Mouse (Mus musculus) midbrain, embryonic 16.5 days (tissue): ENCODE measurements around the gene Eif4g3. TPM values are rescaled to one million over a fixed set of nuclear protein-coding genes. Genes with fewer than 3 reads are reported as not detected.

Experiments
- ATAC-seq: fragments of 200-750 bp; cut with Nextera tagmentation; 2 replicates; pipeline ENCODE4 v1.8.0; 2017; ENCODE audit warnings: moderate TSS enrichment
- H3K27ac ChIP-seq: fragments of 300-500 bp; sonication (generic); 2 replicates; pipeline ENCODE4 v1.5.1; 2014; ENCODE audit warnings: mild to moderate bottlenecking, low read length, mixed read lengths
- H3K27me3 ChIP-seq: fragments of 300-500 bp; sonication (generic); 2 replicates; pipeline ENCODE4 v1.6.1; 2014; ENCODE audit warnings: low read depth, low read length, mixed read lengths; ENCODE audit not compliant: control insufficient read depth, insufficient read depth
- H3K36me3 ChIP-seq: fragments of 300-500 bp; sonication (generic); 2 replicates; pipeline ENCODE4 v1.6.1; 2014; ENCODE audit warnings: mild to moderate bottlenecking, low read length, moderate library complexity, mixed read lengths; ENCODE audit not compliant: control insufficient read depth, insufficient read depth
- H3K4me1 ChIP-seq: fragments of 300-500 bp; sonication (generic); 2 replicates; pipeline ENCODE4 v1.6.1; 2014; ENCODE audit warnings: mild to moderate bottlenecking, low read length, mixed read lengths; ENCODE audit not compliant: control insufficient read depth, insufficient read depth
- H3K4me2 ChIP-seq: fragments of 300-500 bp; sonication (generic); 2 replicates; pipeline ENCODE4 v1.6.1; 2014; ENCODE audit warnings: mild to moderate bottlenecking, low read length, mixed read lengths
- H3K4me3 ChIP-seq: fragments of 300-500 bp; sonication (generic); 2 replicates; pipeline ENCODE4 v1.5.1; 2014; ENCODE audit warnings: low read depth, mild to moderate bottlenecking, low read length, moderate library complexity, mixed read lengths
- H3K9ac ChIP-seq: fragments of 300-500 bp; sonication (generic); 2 replicates; pipeline ENCODE4 v1.6.1; 2014; ENCODE audit warnings: low read depth, low read length, mixed read lengths
- H3K9me3 ChIP-seq: fragments of 300-500 bp; sonication (generic); replicated peaks from 2 replicates; pipeline ENCODE4 v1.6.1; 2014; ENCODE audit warnings: mild to moderate bottlenecking, low read length, mixed read lengths; ENCODE audit not compliant: control insufficient read depth, poor library complexity, severe bottlenecking
- WGBS: fragments of 180-500 bp; shearing (Covaris S2); extraction: QIAGEN DNeasy Blood & Tissue Kit; methylation state at CpG from one replicate; pipeline ENCODE4 v1.1.7; 2014; 5-methylcytosine and 5-hydroxymethylcytosine counted together
- polyA plus RNA-seq: library from polyadenylated mRNA; unstranded; fragments of >200 nt; fragmentation: Nextera tagmentation; extraction: Ambion mirVana; gene quantifications from 2 replicates; pipeline ENCODE4 v1.2.1, GENCODE M21; 2015

The Eif4g3 gene
- polyA plus RNA-seq, 1 experiment from 2014 or later = 48.7 TPM

DNA sequence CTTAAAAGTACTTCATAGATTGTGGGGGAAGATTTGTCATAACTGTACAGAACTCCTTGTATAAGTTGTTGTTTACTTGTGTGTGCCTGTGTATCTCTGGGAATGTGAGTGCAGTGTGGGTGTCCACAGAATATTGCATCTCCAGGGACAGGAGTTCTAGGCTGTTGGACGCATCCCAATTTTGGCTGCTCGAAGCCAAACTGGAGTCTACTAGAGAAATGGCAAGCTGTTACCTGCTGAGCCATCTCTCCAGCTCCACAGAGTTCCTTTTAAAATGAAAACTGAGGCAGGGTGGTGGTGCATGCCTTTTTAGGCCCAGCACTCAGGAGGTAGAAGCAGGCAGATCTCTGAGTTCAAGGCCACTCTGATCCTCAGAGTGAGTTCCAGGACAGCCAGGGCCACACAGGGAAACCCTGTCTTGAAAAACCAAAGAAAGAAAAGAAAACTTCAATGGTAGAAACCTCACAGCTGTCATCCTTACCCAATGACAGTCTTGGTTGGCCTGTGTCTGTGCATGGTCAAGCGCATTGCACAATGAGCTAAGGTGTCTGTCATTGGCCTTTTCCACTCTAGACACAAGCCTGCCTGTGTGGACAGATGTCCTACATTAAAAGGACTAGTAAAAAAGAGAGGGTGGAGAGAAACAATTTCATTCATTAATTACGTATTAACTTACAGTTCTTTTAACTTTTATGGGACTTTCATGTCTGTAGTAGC lies 17.1 kb downstream of the Eif4g3 start:
- Histone ChIP-seq H3K27ac (no peak overlapping the region), H3K9me3 (no peaks in the 10 kb centered on the region), H3K27me3 (no peaks in the 10 kb centered on the region), H3K4me3 (no peak overlapping the region), H3K4me2 (no peak overlapping the region), H3K36me3 (peaks cover 7% of the 10 kb centered on the region; the same call in 1 of the 2 replicates), H3K9ac (no peak overlapping the region), H3K4me1 (no peaks in the 10 kb centered on the region)
- WGBS = 94% methylated on average over 4 of the region's 4 CpGs
- ATAC-seq = no peak

DNA sequence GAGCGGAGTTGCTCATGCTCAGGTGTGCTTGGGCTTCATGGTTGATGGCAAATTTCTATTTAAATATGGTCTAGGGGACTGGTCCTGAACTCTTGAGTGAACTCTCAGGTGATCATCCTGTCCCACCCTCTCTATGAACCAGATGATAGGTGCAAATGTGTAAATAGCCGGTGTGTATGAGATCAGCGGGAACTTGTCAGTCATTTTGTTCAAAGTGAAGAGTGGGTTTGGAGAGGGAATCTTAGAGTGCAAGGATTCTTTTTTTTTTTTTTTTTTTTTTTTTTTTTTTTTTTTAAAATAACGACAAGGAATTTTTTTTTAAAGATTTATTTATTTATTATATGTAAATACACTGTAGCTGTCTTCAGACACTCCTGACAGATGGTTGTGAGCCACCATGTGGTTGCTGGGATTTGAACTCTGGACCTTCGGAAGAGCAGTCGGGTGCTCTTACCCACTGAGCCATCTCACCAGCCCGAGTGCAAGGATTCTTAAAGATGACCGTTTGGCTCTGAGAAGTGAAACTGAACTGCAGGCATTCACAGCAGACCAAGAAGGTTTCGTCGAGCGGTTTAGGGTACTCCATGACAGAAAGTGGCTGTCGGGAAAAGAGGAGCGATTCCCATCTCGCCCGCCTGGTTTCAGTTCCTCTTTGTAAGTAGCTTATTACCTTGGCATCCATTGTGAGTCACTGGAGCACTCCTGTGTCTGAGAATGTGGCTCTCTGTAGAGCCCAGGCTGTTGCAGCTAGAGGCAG lies 21.1 kb downstream of the Eif4g3 start:
- ATAC-seq = no peak
- H3K36me3 ChIP-seq = peaks cover 7% of the 10 kb centered on the region; the same call in 1 of the 2 replicates
- no peak overlapping the region for H3K4me2 ChIP-seq
- H3K4me3 ChIP-seq = no peak overlapping the region
- 95% methylated on average over 15 of the region's 15 CpGs for WGBS
- no peaks in the 10 kb centered on the region for H3K9me3 ChIP-seq
- no peak overlapping the region for H3K27ac ChIP-seq
- H3K4me1 ChIP-seq = peaks cover 7% of the 10 kb centered on the region
- no peak overlapping the region for H3K9ac ChIP-seq
- no peaks in the 10 kb centered on the region for H3K27me3 ChIP-seq

DNA sequence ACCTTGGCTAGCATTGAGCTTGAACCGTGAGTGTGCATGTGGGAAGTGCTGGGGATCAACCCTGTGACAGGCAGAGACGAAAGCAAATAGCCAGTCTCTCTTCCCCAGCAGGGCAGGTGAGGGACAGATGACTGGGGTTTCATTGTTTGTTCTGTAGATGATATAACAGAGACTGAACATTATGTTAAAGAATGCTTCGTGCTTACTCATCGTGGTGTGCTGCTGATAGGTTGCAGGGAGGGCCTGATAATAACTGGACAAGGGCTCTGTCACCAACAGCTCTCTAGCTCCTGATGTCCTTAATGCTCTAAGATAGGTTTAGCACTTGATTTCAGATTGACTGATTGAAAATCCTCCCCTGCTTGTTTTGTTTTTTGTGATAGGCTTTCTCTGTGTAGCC lies 23.1 kb downstream of the Eif4g3 start:
- Histone ChIP-seq H3K27me3 (no peaks in the 10 kb centered on the region), H3K9me3 (no peaks in the 10 kb centered on the region), H3K36me3 (peaks cover 7% of the 10 kb centered on the region; the same call in 1 of the 2 replicates), H3K4me3 (no peak overlapping the region), H3K4me2 (no peak overlapping the region), H3K9ac (no peak overlapping the region), H3K27ac (no peak overlapping the region), H3K4me1 (peaks cover 19% of the 10 kb centered on the region)
- WGBS = 86% methylated on average over 4 of the region's 4 CpGs
- ATAC-seq = no peak

DNA sequence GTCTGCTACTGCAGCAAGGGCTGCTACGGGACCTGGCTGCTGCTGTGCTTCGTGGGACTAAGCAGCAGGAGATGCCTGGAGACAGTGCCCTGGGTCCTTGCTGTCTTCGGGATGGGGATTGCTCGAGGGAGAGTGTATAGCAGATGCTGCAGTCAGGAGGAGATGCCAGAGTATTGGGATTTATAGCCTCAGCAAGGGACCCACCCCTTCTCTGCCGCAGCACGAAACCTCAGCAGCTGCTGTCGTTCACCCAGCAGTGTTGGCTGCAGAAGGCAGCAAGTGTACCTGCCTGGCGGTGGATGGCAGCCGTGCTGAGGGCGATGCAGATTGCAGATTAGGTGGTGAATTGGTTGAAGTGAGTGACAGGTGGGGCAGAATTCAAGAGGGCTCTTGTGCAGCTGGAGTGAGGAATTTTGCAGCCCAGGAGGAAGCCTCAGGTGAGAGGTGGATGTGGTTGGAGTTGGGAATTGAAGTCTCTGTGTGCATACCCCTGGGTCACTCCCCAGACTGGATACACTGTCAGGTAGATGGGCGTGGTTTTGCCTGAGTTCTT lies 24.3 kb downstream of the Eif4g3 start:
- Histone ChIP-seq H3K4me2 (no peak overlapping the region), H3K36me3 (peaks cover 7% of the 10 kb centered on the region; the same call in 1 of the 2 replicates), H3K4me1 (peaks cover 25% of the 10 kb centered on the region), H3K9ac (peak overlapping the region; percentile 27; the same call in 1 of the 2 replicates), H3K9me3 (no peaks in the 10 kb centered on the region), H3K27ac (no peak overlapping the region), H3K4me3 (no peak overlapping the region), H3K27me3 (no peaks in the 10 kb centered on the region)
- ATAC-seq = no peak
- 76% methylated on average over 11 of the region's 11 CpGs for WGBS

DNA sequence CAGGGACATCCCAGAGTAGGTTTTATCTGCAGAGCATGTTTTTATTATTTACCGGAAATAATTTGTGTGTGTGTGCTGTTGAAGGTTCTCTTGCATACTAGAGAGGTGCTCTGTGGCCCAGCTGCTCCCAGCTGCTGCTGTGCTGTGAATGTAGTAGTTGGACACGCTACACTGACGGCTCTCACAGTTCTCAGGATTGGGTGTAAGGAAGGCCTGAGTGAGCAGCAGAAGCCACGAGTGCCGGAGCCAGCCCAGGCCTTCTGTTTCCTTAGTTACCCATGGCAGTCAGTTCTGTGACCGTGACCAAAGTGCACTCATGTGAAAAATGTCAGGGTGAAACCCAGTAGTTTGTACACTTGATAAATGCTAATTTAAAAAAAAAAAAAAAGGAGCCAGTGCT lies 25.2 kb downstream of the Eif4g3 start:
- H3K9me3 ChIP-seq = no peaks in the 10 kb centered on the region

DNA sequence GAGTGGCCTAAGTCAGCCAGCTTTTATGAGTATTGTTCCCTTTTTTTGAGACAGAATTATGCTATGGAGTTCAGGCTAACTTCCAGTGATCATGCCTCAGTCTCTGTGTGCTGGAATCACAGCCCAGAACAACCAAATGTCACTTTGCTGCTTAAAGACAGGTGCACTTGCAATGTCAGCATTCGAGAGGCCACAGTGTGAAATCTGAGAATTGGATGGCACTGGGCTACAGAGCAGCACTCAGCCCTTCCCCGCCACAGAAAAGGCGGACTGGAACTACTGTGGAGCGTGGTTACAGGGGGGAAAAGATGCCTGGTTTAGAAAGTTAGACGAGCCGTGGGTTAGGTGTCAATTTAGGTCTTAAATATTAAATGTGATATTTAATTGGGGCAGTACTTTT lies 27.4 kb downstream of the Eif4g3 start:
- Histone ChIP-seq H3K36me3 (no peaks in the 10 kb centered on the region), H3K4me3 (no peak overlapping the region), H3K4me2 (no peak overlapping the region), H3K4me1 (peaks cover 25% of the 10 kb centered on the region), H3K9me3 (no peaks in the 10 kb centered on the region), H3K27ac (peak overlapping the region; percentile 42; the same call in 1 of the 2 replicates), H3K27me3 (no peaks in the 10 kb centered on the region), H3K9ac (no peak overlapping the region)
- no peak for ATAC-seq
- WGBS = 75% methylated on average over 6 of the region's 6 CpGs

More for the DNA sequence above, 25.2 kb downstream of the Eif4g3 start:
- Histone ChIP-seq H3K27ac (no peak overlapping the region), H3K4me2 (no peak overlapping the region), H3K36me3 (peaks cover 7% of the 10 kb centered on the region; the same call in 1 of the 2 replicates), H3K4me1 (peaks cover 25% of the 10 kb centered on the region), H3K27me3 (no peaks in the 10 kb centered on the region), H3K4me3 (no peak overlapping the region), H3K9ac (no peak overlapping the region)
- WGBS = 66% methylated on average over 6 of the region's 6 CpGs
- no peak for ATAC-seq

GRCm38 (mm10) chr4:138021651-138022050 lies 28.8 kb downstream of the Eif4g3 start:
- H3K4me3 ChIP-seq = no peak overlapping the region
- no peak overlapping the region for H3K4me2 ChIP-seq
- H3K4me1 ChIP-seq = peaks cover 25% of the 10 kb centered on the region
- no peaks in the 10 kb centered on the region for H3K9me3 ChIP-seq
- WGBS = 66% methylated on average over 6 of the region's 6 CpGs
- no peak overlapping the region for H3K9ac ChIP-seq
- H3K27me3 ChIP-seq = no peaks in the 10 kb centered on the region
- no peaks in the 10 kb centered on the region for H3K36me3 ChIP-seq
- no peak for ATAC-seq
- H3K27ac ChIP-seq = peak overlapping the region; percentile 2; the same call in 1 of the 2 replicates

- Histone ChIP-seq H3K4me2 (no peak overlapping the region), H3K4me1 (peaks cover 19% of the 10 kb centered on the region), H3K27me3 (no peaks in the 10 kb centered on the region), H3K9ac (no peak overlapping the region), H3K27ac (no peak overlapping the region), H3K9me3 (no peaks in the 10 kb centered on the region), H3K4me3 (no peak overlapping the region), H3K36me3 (no peaks in the 10 kb centered on the region)
- WGBS = 87% methylated on average over 2 of the region's 2 CpGs
- no peak for ATAC-seq
Observed at GRCm38 (mm10) chr4:138022761-138023160, 29.9 kb downstream of the Eif4g3 start.
